Mouse (Mus musculus) lung, embryonic 16.5 days (tissue): ENCODE results near the gene Mecom. TPM values are rescaled to one million over a fixed set of nuclear protein-coding genes. Genes with fewer than 3 reads are reported as not detected.

Source experiments
- ATAC-seq: fragments of 200-750 bp; cut with Nextera tagmentation; 2 replicates; pipeline ENCODE4 v1.8.0; 2017; ENCODE audit warnings: low read depth, mild to moderate bottlenecking, moderate library complexity
- H3K27ac ChIP-seq: fragments of 300-500 bp; sonication (generic); 2 replicates; pipeline ENCODE4 v1.5.1; 2014; ENCODE audit warnings: mild to moderate bottlenecking, control low read depth, low read length
- H3K27me3 ChIP-seq: fragments of 300-500 bp; sonication (generic); 2 replicates; pipeline ENCODE4 v1.6.1; 2014; ENCODE audit warnings: low read depth, low read length, mixed read lengths; ENCODE audit not compliant: control insufficient read depth, insufficient read depth
- H3K36me3 ChIP-seq: fragments of 300-500 bp; sonication (generic); 2 replicates; pipeline ENCODE4 v1.6.1; 2014; ENCODE audit warnings: low read length; ENCODE audit not compliant: control insufficient read depth, insufficient read depth
- H3K4me1 ChIP-seq: fragments of 300-500 bp; sonication (generic); replicated peaks from 2 replicates; pipeline ENCODE4 v1.6.1; 2014; ENCODE audit warnings: low read length, mixed read lengths; ENCODE audit not compliant: control insufficient read depth, insufficient read depth
- H3K4me2 ChIP-seq: fragments of 300-500 bp; sonication (generic); 2 replicates; pipeline ENCODE4 v1.6.1; 2014; ENCODE audit warnings: low read depth, low read length, control low read depth
- H3K4me3 ChIP-seq: fragments of 300-500 bp; sonication (generic); 2 replicates; pipeline ENCODE4 v1.5.1; 2014; ENCODE audit warnings: mild to moderate bottlenecking, low read length, control low read depth
- H3K9ac ChIP-seq: fragments of 300-500 bp; sonication (generic); 2 replicates; pipeline ENCODE4 v1.6.1; 2014; ENCODE audit warnings: low read length, control low read depth
- H3K9me3 ChIP-seq: fragments of 300-500 bp; sonication (generic); 2 replicates; pipeline ENCODE4 v1.6.1; 2016; ENCODE audit warnings: low read length; ENCODE audit not compliant: control insufficient read depth
- WGBS: fragments of 180-500 bp; shearing (Covaris S2); extraction: QIAGEN DNeasy Blood & Tissue Kit; methylation state at CpG from one replicate; pipeline ENCODE4 v1.1.7; 2014; 5-methylcytosine and 5-hydroxymethylcytosine counted together
- polyA plus RNA-seq: library from polyadenylated mRNA; unstranded; fragments of >200 nt; fragmentation: Nextera tagmentation; extraction: Ambion mirVana; gene quantifications from 2 replicates; pipeline ENCODE4 v1.2.1, GENCODE M21; 2015

Gene Mecom
- polyA plus RNA-seq, 1 experiment from 2014 or later: 73.4 TPM

- H3K4me2 ChIP-seq: no peak overlapping the region
- H3K36me3 ChIP-seq: no peaks in the 10 kb centered on the region
- WGBS: 43% methylated on average over 3 of the region's 3 CpGs
These were observed 335.0 kb downstream of the Mecom start for GRCm38 (mm10) chr3:30212802-30213201.

GRCm38 (mm10) chr3:30209131-30209530 lies 338.7 kb downstream of the Mecom start:
- Histone ChIP-seq H3K27ac (no peak overlapping the region), H3K4me3 (no peak overlapping the region)
- ATAC-seq: no peak

More at GRCm38 (mm10) chr3:30212802-30213201, 335.0 kb downstream of the Mecom start:
- Histone ChIP-seq H3K9me3 (no peaks in the 10 kb centered on the region), H3K27me3 (no peaks in the 10 kb centered on the region), H3K9ac (no peak overlapping the region), H3K27ac (no peak overlapping the region), H3K4me1 (peaks cover 30% of the 10 kb centered on the region), H3K4me3 (no peak overlapping the region)
- ATAC-seq: no peak

GRCm38 (mm10) chr3:30207886-30208285 lies 339.9 kb downstream of the Mecom start:
- H3K9ac ChIP-seq: no peak overlapping the region

More at GRCm38 (mm10) chr3:30209131-30209530, 338.7 kb downstream of the Mecom start:
- Histone ChIP-seq H3K4me2 (no peak overlapping the region), H3K27me3 (no peaks in the 10 kb centered on the region), H3K4me1 (peaks cover 32% of the 10 kb centered on the region), H3K9ac (no peak overlapping the region), H3K36me3 (no peaks in the 10 kb centered on the region), H3K9me3 (no peaks in the 10 kb centered on the region)

GRCm38 (mm10) chr3:30207431-30207830 lies 340.4 kb downstream of the Mecom start:
- Histone ChIP-seq H3K4me2 (peak overlapping the region; percentile 24), H3K36me3 (no peaks in the 10 kb centered on the region), H3K4me1 (peaks cover 18% of the 10 kb centered on the region), H3K9ac (no peak overlapping the region), H3K27me3 (no peaks in the 10 kb centered on the region), H3K4me3 (no peak overlapping the region), H3K9me3 (no peaks in the 10 kb centered on the region), H3K27ac (peak overlapping the region; percentile 3; the same call in 1 of the 2 replicates)
- peak; percentile 68 for ATAC-seq
- WGBS: 25% methylated on average over 5 of the region's 5 CpGs

More at GRCm38 (mm10) chr3:30207886-30208285, 339.9 kb downstream of the Mecom start:
- Histone ChIP-seq H3K9me3 (no peaks in the 10 kb centered on the region), H3K4me1 (peaks cover 20% of the 10 kb centered on the region), H3K4me2 (peak overlapping the region; percentile 24), H3K4me3 (no peak overlapping the region), H3K27me3 (no peaks in the 10 kb centered on the region), H3K27ac (peak overlapping the region; percentile 3; the same call in 1 of the 2 replicates), H3K36me3 (no peaks in the 10 kb centered on the region)
- 33% methylated on average over 8 of the region's 8 CpGs for WGBS
- ATAC-seq: no peak

GRCm38 (mm10) chr3:30206123-30206522 lies 341.7 kb downstream of the Mecom start:
- H3K9me3 ChIP-seq: no peaks in the 10 kb centered on the region
- H3K4me2 ChIP-seq: no peak overlapping the region
- no peak overlapping the region for H3K4me3 ChIP-seq
- no peaks in the 10 kb centered on the region for H3K36me3 ChIP-seq
- H3K9ac ChIP-seq: no peak overlapping the region
- H3K27me3 ChIP-seq: no peaks in the 10 kb centered on the region
- peaks cover 18% of the 10 kb centered on the region for H3K4me1 ChIP-seq
- H3K27ac ChIP-seq: no peak overlapping the region; the same call in 1 of the 2 replicates
- 67% methylated on average over 8 of the region's 8 CpGs for WGBS
- no peak for ATAC-seq

- Histone ChIP-seq H3K27me3 (no peaks in the 10 kb centered on the region), H3K4me2 (no peak overlapping the region), H3K4me1 (peaks cover 12% of the 10 kb centered on the region), H3K9me3 (no peaks in the 10 kb centered on the region), H3K4me3 (no peak overlapping the region), H3K27ac (no peak overlapping the region), H3K9ac (no peak overlapping the region), H3K36me3 (no peaks in the 10 kb centered on the region)
- 38% methylated on average over 2 of the region's 2 CpGs for WGBS
- no peak for ATAC-seq
These were observed 344.0 kb downstream of the Mecom start for GRCm38 (mm10) chr3:30203764-30204163.

- no peak overlapping the region for H3K4me2 ChIP-seq
- no peak overlapping the region for H3K27ac ChIP-seq
- no peaks in the 10 kb centered on the region for H3K27me3 ChIP-seq
- ATAC-seq: peak; percentile 69
- no peaks in the 10 kb centered on the region for H3K9me3 ChIP-seq
- no peak overlapping the region for H3K4me3 ChIP-seq
- no peaks in the 10 kb centered on the region for H3K4me1 ChIP-seq
- H3K36me3 ChIP-seq: no peaks in the 10 kb centered on the region
- WGBS: 38% methylated on average over 2 of the region's 2 CpGs
- no peak overlapping the region for H3K9ac ChIP-seq
These were observed 349.0 kb downstream of the Mecom start for GRCm38 (mm10) chr3:30198854-30199253.

- no peaks in the 10 kb centered on the region for H3K9me3 ChIP-seq
- 66% methylated on average over 5 of the region's 5 CpGs for WGBS
- no peaks in the 10 kb centered on the region for H3K4me1 ChIP-seq
- no peaks in the 10 kb centered on the region for H3K27me3 ChIP-seq
- no peak overlapping the region for H3K4me2 ChIP-seq
- H3K9ac ChIP-seq: no peak overlapping the region
- H3K27ac ChIP-seq: no peak overlapping the region
- no peak for ATAC-seq
- H3K36me3 ChIP-seq: no peaks in the 10 kb centered on the region
- no peak overlapping the region for H3K4me3 ChIP-seq
These were observed 349.6 kb downstream of the Mecom start for GRCm38 (mm10) chr3:30198227-30198626.

- Histone ChIP-seq H3K4me1 (peaks cover 6% of the 10 kb centered on the region), H3K4me3 (no peak overlapping the region), H3K27me3 (no peaks in the 10 kb centered on the region), H3K4me2 (no peak overlapping the region), H3K9me3 (no peaks in the 10 kb centered on the region), H3K27ac (no peak overlapping the region), H3K9ac (no peak overlapping the region), H3K36me3 (no peaks in the 10 kb centered on the region)
- WGBS: 84% methylated on average over 3 of the region's 3 CpGs
- ATAC-seq: no peak
These were observed 352.6 kb downstream of the Mecom start for GRCm38 (mm10) chr3:30195186-30195585.
